Mouse (Mus musculus): Measurements from ENCODE around the gene Ecd.
"Not testable (repeated sequence)": the region's sequence is repeated elsewhere in the genome, so short reads cannot be mapped to it uniquely, and the experiment has no call there.

Ecd gene

GRCm38 (mm10) chr14:20363230-20363629, 15.3 kb upstream of the Ecd start:
- H3K36me3 ChIP-seq (ENCODE audit: control insufficient read depth, insufficient read depth, low read length, poor library complexity, severe bottlenecking), result peaks cover 14% of the 10 kb centered on the region
- no peak for DNase-seq (ENCODE audit: low read depth, low spot score)
- H3K27me3 ChIP-seq (ENCODE audit: control insufficient read depth, insufficient read depth, low read length, poor library complexity, severe bottlenecking), result no peaks in the 10 kb centered on the region

- no peak for DNase-seq (ENCODE audit: low read depth, low spot score)
- Histone ChIP-seq H3K27me3 (ENCODE audit: control insufficient read depth, insufficient read depth, low read length, poor library complexity, severe bottlenecking) (no peaks in the 10 kb centered on the region), H3K36me3 (ENCODE audit: control insufficient read depth, insufficient read depth, low read length, poor library complexity, severe bottlenecking) (no peaks in the 10 kb centered on the region; the same call in 1 of the 2 replicates)
Observed at GRCm38 (mm10) chr14:20347441-20347990, 405 bp downstream of the Ecd start.

- no peaks in the 10 kb centered on the region; the same call in none of the 2 replicates for H3K36me3 ChIP-seq (ENCODE audit: control insufficient read depth, insufficient read depth, low read length, poor library complexity, severe bottlenecking)
- DNase-seq (ENCODE audit: low read depth, low spot score), result no peak
Observed at GRCm38 (mm10) chr14:20345885-20346284, 2.0 kb downstream of the Ecd start.

GRCm38 (mm10) chr14:20340866-20341265, 7.1 kb downstream of the Ecd start:
- Histone ChIP-seq H3K36me3 (ENCODE audit: control insufficient read depth, insufficient read depth, low read length, poor library complexity, severe bottlenecking) (peaks cover 15% of the 10 kb centered on the region), H3K27me3 (ENCODE audit: control insufficient read depth, insufficient read depth, low read length, poor library complexity, severe bottlenecking) (no peaks in the 10 kb centered on the region)
- DNase-seq (ENCODE audit: low read depth, low spot score), result peak; percentile 60

More at GRCm38 (mm10) chr14:20345885-20346284, 2.0 kb downstream of the Ecd start:
- H3K27me3 ChIP-seq (ENCODE audit: control insufficient read depth, insufficient read depth, low read length, poor library complexity, severe bottlenecking), result no peaks in the 10 kb centered on the region

GRCm38 (mm10) chr14:20340149-20340548, 7.8 kb downstream of the Ecd start:
- peak; percentile 74 for DNase-seq (ENCODE audit: low read depth, low spot score)
- H3K36me3 ChIP-seq (ENCODE audit: control insufficient read depth, insufficient read depth, low read length, poor library complexity, severe bottlenecking), result peaks cover 19% of the 10 kb centered on the region
- H3K27me3 ChIP-seq (ENCODE audit: control insufficient read depth, insufficient read depth, low read length, poor library complexity, severe bottlenecking), result no peaks in the 10 kb centered on the region

GRCm38 (mm10) chr14:20339415-20339814, 8.5 kb downstream of the Ecd start:
- Histone ChIP-seq H3K36me3 (ENCODE audit: control insufficient read depth, insufficient read depth, low read length, poor library complexity, severe bottlenecking) (peaks cover 19% of the 10 kb centered on the region), H3K27me3 (ENCODE audit: control insufficient read depth, insufficient read depth, low read length, poor library complexity, severe bottlenecking) (no peaks in the 10 kb centered on the region)
- no peak for DNase-seq (ENCODE audit: low read depth, low spot score)

GRCm38 (mm10) chr14:20331316-20331715, 16.6 kb downstream of the Ecd start:
- Histone ChIP-seq H3K36me3 (ENCODE audit: control insufficient read depth, insufficient read depth, low read length, poor library complexity, severe bottlenecking) (peaks cover 20% of the 10 kb centered on the region), H3K27me3 (ENCODE audit: control insufficient read depth, insufficient read depth, low read length, poor library complexity, severe bottlenecking) (no peaks in the 10 kb centered on the region)
- DNase-seq (ENCODE audit: low read depth, low spot score), result no peak

- Histone ChIP-seq H3K36me3 (ENCODE audit: control insufficient read depth, insufficient read depth, low read length, poor library complexity, severe bottlenecking) (peaks cover 14% of the 10 kb centered on the region), H3K27me3 (ENCODE audit: control insufficient read depth, insufficient read depth, low read length, poor library complexity, severe bottlenecking) (no peaks in the 10 kb centered on the region)
- no peak for DNase-seq (ENCODE audit: low read depth, low spot score)
Observed at GRCm38 (mm10) chr14:20328474-20328873, 19.4 kb downstream of the Ecd start.

GRCm38 (mm10) chr14:20324196-20324595, 23.7 kb downstream of the Ecd start:
- Histone ChIP-seq H3K27me3 (ENCODE audit: control insufficient read depth, insufficient read depth, low read length, poor library complexity, severe bottlenecking) (no peaks in the 10 kb centered on the region), H3K36me3 (ENCODE audit: control insufficient read depth, insufficient read depth, low read length, poor library complexity, severe bottlenecking) (peaks cover 13% of the 10 kb centered on the region)
- DNase-seq (ENCODE audit: low read depth, low spot score), result no peak

- H3K36me3 ChIP-seq (ENCODE audit: control insufficient read depth, insufficient read depth, low read length, poor library complexity, severe bottlenecking), result peaks cover 9% of the 10 kb centered on the region; the same call in 1 of the 2 replicates
- DNase-seq (ENCODE audit: low read depth, low spot score), result peak; percentile 60
- H3K27me3 ChIP-seq (ENCODE audit: control insufficient read depth, insufficient read depth, low read length, poor library complexity, severe bottlenecking), result no peaks in the 10 kb centered on the region
Observed at GRCm38 (mm10) chr14:20319420-20319819, 28.5 kb downstream of the Ecd start.

- DNase-seq (ENCODE audit: low read depth, low spot score), result no peak
- Histone ChIP-seq H3K27me3 (ENCODE audit: control insufficient read depth, insufficient read depth, low read length, poor library complexity, severe bottlenecking) (no peaks in the 10 kb centered on the region), H3K36me3 (ENCODE audit: control insufficient read depth, insufficient read depth, low read length, poor library complexity, severe bottlenecking) (peaks cover 9% of the 10 kb centered on the region)
Observed at GRCm38 (mm10) chr14:20315137-20315536, 32.8 kb downstream of the Ecd start.

GRCm38 (mm10) chr14:20305085-20305484, 42.8 kb downstream of the Ecd start:
- not testable (repeated sequence) for DNase-seq (ENCODE audit: low read depth, low spot score)

GRCm38 (mm10) chr14:20298131-20298530, 49.8 kb downstream of the Ecd start:
- Histone ChIP-seq H3K36me3 (ENCODE audit: control insufficient read depth, insufficient read depth, low read length, poor library complexity, severe bottlenecking) (no peaks in the 10 kb centered on the region), H3K27me3 (ENCODE audit: control insufficient read depth, insufficient read depth, low read length, poor library complexity, severe bottlenecking) (no peaks in the 10 kb centered on the region)
- DNase-seq (ENCODE audit: low read depth, low spot score), result no peak

More at GRCm38 (mm10) chr14:20305085-20305484, 42.8 kb downstream of the Ecd start:
- not testable (repeated sequence) for H3K27me3 ChIP-seq (ENCODE audit: control insufficient read depth, insufficient read depth, low read length, poor library complexity, severe bottlenecking); H3K36me3 ChIP-seq (ENCODE audit: control insufficient read depth, insufficient read depth, low read length, poor library complexity, severe bottlenecking)

- Histone ChIP-seq H3K27me3 (ENCODE audit: control insufficient read depth, insufficient read depth, low read length, poor library complexity, severe bottlenecking) (no peaks in the 10 kb centered on the region), H3K36me3 (ENCODE audit: control insufficient read depth, insufficient read depth, low read length, poor library complexity, severe bottlenecking) (no peaks in the 10 kb centered on the region)
- DNase-seq (ENCODE audit: low read depth, low spot score), result no peak
Observed at GRCm38 (mm10) chr14:20297616-20298015, 50.3 kb downstream of the Ecd start.

GRCm38 (mm10) chr14:20294947-20295346, 53.0 kb downstream of the Ecd start:
- no peaks in the 10 kb centered on the region for H3K27me3 ChIP-seq (ENCODE audit: control insufficient read depth, insufficient read depth, low read length, poor library complexity, severe bottlenecking)
- no peak for DNase-seq (ENCODE audit: low read depth, low spot score)
- H3K36me3 ChIP-seq (ENCODE audit: control insufficient read depth, insufficient read depth, low read length, poor library complexity, severe bottlenecking), result no peaks in the 10 kb centered on the region

All from splenic B cell, adult 2 months (primary cell).